ENCODE assay signal across 8 mouse cellular contexts in genomic region chr10:128806086-128806485, GRCm38 (mm10). TPM values are rescaled to one million over a fixed set of nuclear protein-coding genes. Genes with fewer than 3 reads are reported as not detected.
DNase-seq lines count a peak whose midpoint lies in the region; ATAC-seq and TF ChIP-seq lines count a peak whose summit lies in the region.

No protein-coding gene starts in this region.

- H3K9ac ChIP-seq in forebrain, embryonic 14.5 days (ENCODE audit: low read length): peak overlapping the region; percentile 80
- H3K9ac ChIP-seq in liver, embryonic 14.5 days (replicated peaks): peak overlapping the region; percentile 77

- 63% methylated on average over 6 of the region's 6 CpGs for WGBS in forebrain, embryonic 14.5 days
- WGBS in liver, embryonic 14.5 days (ENCODE audit: insufficient replicate concordance): 53% methylated on average over 6 of the region's 6 CpGs

- H3K27ac ChIP-seq in gastrocnemius, adult 2 months: peak overlapping the region; percentile 94
- peak overlapping the region; percentile 97 for H3K27ac ChIP-seq in forebrain, embryonic 14.5 days (ENCODE audit: low read depth, low read length)
- H3K27ac ChIP-seq in liver, embryonic 14.5 days: peak overlapping the region; percentile 79

- H3K4me3 ChIP-seq in gastrocnemius, adult 2 months: peak overlapping the region; percentile 92
- H3K4me3 ChIP-seq in forebrain, embryonic 14.5 days (ENCODE audit: low read depth, low read length): peak overlapping the region; percentile 81
- peak overlapping the region; percentile 62 to 80 for H3K4me3 ChIP-seq in liver, embryonic 14.5 days (ENCODE audit: insufficient read depth in 1 of 2, low read depth in 2 of 2, low read length in 2 of 2)

- intact Hi-C loops in gastrocnemius, adult 2 months (cut with DNase I): loop anchor here (10.0 kb wide), 1 partner anchor 181 kb away; the partner anchor contains the start of gene Rps26

- no peak for TF ChIP-seq EP300 in liver, embryonic 14.5 days (IDR thresholded peaks at IDR 0.05; ENCODE audit: low read depth)

- peaks cover 18% of the 10 kb centered on the region for H3K36me3 ChIP-seq in forebrain, embryonic 14.5 days (ENCODE audit: control insufficient read depth, insufficient read depth, low read length)
- H3K36me3 ChIP-seq in liver, embryonic 14.5 days (replicated peaks; ENCODE audit: control insufficient read depth, insufficient read depth, low read depth): 0 out of 2 replicates have a peak, but pooled peaks cover 3% of the 10 kb centered on the region

- DNase-seq in gastrocnemius, adult 2 months: no peak
- no peak for DNase-seq in gastrocnemius, adult 18-20 months (ENCODE audit: low spot score)
- DNase-seq in A20 (ENCODE audit: low read depth, low spot score): peak; percentile 32
- no peak for DNase-seq in forebrain, embryonic 14.5 days (ENCODE audit: low spot score)
- no peak for DNase-seq in liver, embryonic 14.5 days (ENCODE audit: low read depth in 3 of 3, low spot score in 3 of 3)
- no peak for DNase-seq in T-cell, adult 2 months (ENCODE audit: low spot score)
- no peak for DNase-seq in ovary, postnatal 36 days (ENCODE audit: low spot score)

- peaks cover 46% of the 10 kb centered on the region for H3K4me1 ChIP-seq in forebrain, embryonic 14.5 days (ENCODE audit: control insufficient read depth, insufficient read depth, low read length)
- H3K4me1 ChIP-seq in liver, embryonic 14.5 days (replicated peaks; ENCODE audit: control insufficient read depth in 2 of 2, insufficient read depth in 2 of 2, low read length in 1 of 2): peaks cover 12 to 24% of the 10 kb centered on the region in 2 experiments

- no peaks in the 10 kb centered on the region for H3K9me3 ChIP-seq in forebrain, embryonic 14.5 days (replicated peaks; ENCODE audit: control insufficient read depth, low read length)
- H3K9me3 ChIP-seq in liver, embryonic 14.5 days (ENCODE audit: control insufficient read depth, low read length): no peaks in the 10 kb centered on the region

- no peak for ATAC-seq in forebrain, embryonic 14.5 days
- ATAC-seq in liver, embryonic 14.5 days (ENCODE audit: insufficient read depth): no peak
- no peak for ATAC-seq in CD4-positive, CD25-positive, alpha-beta regulatory T cell, adult 4 months

- no peaks in the 10 kb centered on the region for H3K27me3 ChIP-seq in forebrain, embryonic 14.5 days (replicated peaks; ENCODE audit: control insufficient read depth, insufficient read depth, low read length)
- no peaks in the 10 kb centered on the region for H3K27me3 ChIP-seq in liver, embryonic 14.5 days (ENCODE audit: control insufficient read depth, insufficient read depth, low read length)

- H3K4me2 ChIP-seq in forebrain, embryonic 14.5 days (ENCODE audit: low read length): peak overlapping the region; percentile 82
- H3K4me2 ChIP-seq in liver, embryonic 14.5 days (ENCODE audit: low read depth): peak overlapping the region; percentile 92

- TF ChIP-seq CTCF in gastrocnemius, adult 2 months (IDR thresholded peaks at IDR 0.05): no peak
- TF ChIP-seq CTCF in liver, embryonic 14.5 days (IDR thresholded peaks at IDR 0.05; ENCODE audit: low read depth): no peak

RNA-seq across cellular contexts. Expression of gene Tmem198b, which starts 1.9 kb away (rescaled TPM):
- total RNA-seq in gastrocnemius, adult 2 months (2021): 1 to 10 TPM; 2.2 to 3.6 TPM
- 1 to 10 TPM; 2.1 to 2.3 TPM for total RNA-seq in gastrocnemius, adult 18-20 months (2021)
- 7.3 and 8.2 TPM in 2 replicates for polyA plus RNA-seq in forebrain, embryonic 14.5 days (2014; fragmentation: Nextera tagmentation; extraction: Ambion mirVana)
- polyA plus RNA-seq in liver, embryonic 14.5 days (2012; rRNA removed): 2.1 and 2.9 TPM in 2 replicates
- 0.99 and 1.5 TPM in 2 replicates for polyA plus RNA-seq in liver, embryonic 14.5 days (2014; fragmentation: Nextera tagmentation; extraction: Ambion mirVana)
- 1 to 10 TPM; 2.9 to 9.2 TPM for polyA plus RNA-seq in CD4-positive, CD25-positive, alpha-beta regulatory T cell, adult 4 months (2017; shearing (Covaris generic))

RNA-seq across cellular contexts. Expression of gene Dnajc14, which starts 2.2 kb away (rescaled TPM):
- 10 to 100 TPM; 20.1 to 26.2 TPM for total RNA-seq in gastrocnemius, adult 2 months (2021)
- 10 to 100 TPM; 20.8 to 25.4 TPM for total RNA-seq in gastrocnemius, adult 18-20 months (2021)
- 40.6 and 47.6 TPM in 2 replicates for polyA plus RNA-seq in forebrain, embryonic 14.5 days (2014; fragmentation: Nextera tagmentation; extraction: Ambion mirVana)
- 4.2 and 6.0 TPM in 2 replicates for polyA plus RNA-seq in liver, embryonic 14.5 days (2012; rRNA removed)
- 10.7 and 12.3 TPM in 2 replicates for polyA plus RNA-seq in liver, embryonic 14.5 days (2014; fragmentation: Nextera tagmentation; extraction: Ambion mirVana)
- 100 to 1,000 TPM in 1 of 2 experiments, 10 to 100 TPM in 1; 73.0 to 125 TPM for polyA plus RNA-seq in CD4-positive, CD25-positive, alpha-beta regulatory T cell, adult 4 months (2017; shearing (Covaris generic))

RNA-seq across cellular contexts. Expression of gene Sarnp, which starts 11.0 kb away (rescaled TPM):
- 10 to 100 TPM; 30.5 to 33.8 TPM for total RNA-seq in gastrocnemius, adult 2 months (2021)
- 10 to 100 TPM; 26.1 to 30.7 TPM for total RNA-seq in gastrocnemius, adult 18-20 months (2021)
- polyA plus RNA-seq in forebrain, embryonic 14.5 days (2014; fragmentation: Nextera tagmentation; extraction: Ambion mirVana): 218 and 228 TPM in 2 replicates
- polyA plus RNA-seq in liver, embryonic 14.5 days (2012; rRNA removed): 27.1 and 61.2 TPM in 2 replicates
- polyA plus RNA-seq in liver, embryonic 14.5 days (2014; fragmentation: Nextera tagmentation; extraction: Ambion mirVana): 122 and 125 TPM in 2 replicates
- 100 to 1,000 TPM; 199 to 211 TPM for polyA plus RNA-seq in CD4-positive, CD25-positive, alpha-beta regulatory T cell, adult 4 months (2017; shearing (Covaris generic))

RNA-seq across cellular contexts. Expression of gene Ormdl2, which starts 15.4 kb away (rescaled TPM):
- total RNA-seq in gastrocnemius, adult 2 months (2021): 1 to 10 TPM; 3.5 to 4.5 TPM
- total RNA-seq in gastrocnemius, adult 18-20 months (2021): 1 to 10 TPM; 3.1 to 3.8 TPM
- 30.9 and 44.3 TPM in 2 replicates for polyA plus RNA-seq in forebrain, embryonic 14.5 days (2014; fragmentation: Nextera tagmentation; extraction: Ambion mirVana)
- polyA plus RNA-seq in liver, embryonic 14.5 days (2012; rRNA removed): 43.1 and 47.8 TPM in 2 replicates
- 80.5 and 83.5 TPM in 2 replicates for polyA plus RNA-seq in liver, embryonic 14.5 days (2014; fragmentation: Nextera tagmentation; extraction: Ambion mirVana)
- 10 to 100 TPM; 66.1 to 66.4 TPM for polyA plus RNA-seq in CD4-positive, CD25-positive, alpha-beta regulatory T cell, adult 4 months (2017; shearing (Covaris generic))

RNA-seq across cellular contexts. Expression of gene Mmp19, which starts 15.4 kb away (rescaled TPM):
- total RNA-seq in gastrocnemius, adult 2 months (2021): 1 to 10 TPM; 1.0 to 1.5 TPM
- total RNA-seq in gastrocnemius, adult 18-20 months (2021): 1 to 10 TPM; 1.1 to 1.9 TPM
- 0.37 and 0.62 TPM in 2 replicates for polyA plus RNA-seq in forebrain, embryonic 14.5 days (2014; fragmentation: Nextera tagmentation; extraction: Ambion mirVana)
- 8.0 and 9.5 TPM in 2 replicates for polyA plus RNA-seq in liver, embryonic 14.5 days (2012; rRNA removed)
- 8.3 and 8.9 TPM in 2 replicates for polyA plus RNA-seq in liver, embryonic 14.5 days (2014; fragmentation: Nextera tagmentation; extraction: Ambion mirVana)
- polyA plus RNA-seq in CD4-positive, CD25-positive, alpha-beta regulatory T cell, adult 4 months (2017; shearing (Covaris generic)): under 1 TPM in 1 of 2 experiments, not detected in 1; 0.27 TPM
